Mouse (Mus musculus): Measurements from ENCODE around the gene Crygs.

GRCm38 (mm10) chr16:22789908-22790367 lies 21.4 kb downstream of the Crygs start:
- TF ChIP-seq POLR2A (IDR thresholded peaks at IDR 0.05; ENCODE audit: control insufficient read depth, extremely low read depth, insufficient read depth, low read length, poor library complexity) (no peak), CTCF (IDR thresholded peaks at IDR 0.05; ENCODE audit: borderline replicate concordance, control insufficient read depth, extremely low read depth, insufficient read depth, low read length, poor library complexity) (no peak)

Measured in thymus, adult 2 months (tissue).